Mouse (Mus musculus) embryonic facial prominence, embryonic 10.5 days (tissue): ENCODE results near the gene Lin7c. TPM values are rescaled to one million over a fixed set of nuclear protein-coding genes. Genes with fewer than 3 reads are reported as not detected.
A peak's percentile ranks its signal among the peaks of the same experiment; 100 is the strongest.

ENCODE experiments used
- DNase-seq: peaks from one replicate; pipeline ENCODE4 v3.0.0-alpha.2; 2017; ENCODE audit warnings: low spot score
- H3K27ac ChIP-seq: fragments of 300-500 bp; sonication (generic); replicated peaks from 2 replicates; pipeline ENCODE4 v1.5.1; 2016; ENCODE audit warnings: mild to moderate bottlenecking
- H3K27me3 ChIP-seq: fragments of 300-500 bp; sonication (generic); replicated peaks from 2 replicates; pipeline ENCODE4 v1.6.1; 2016; ENCODE audit warnings: low read depth, mild to moderate bottlenecking; ENCODE audit not compliant: poor library complexity, severe bottlenecking
- H3K36me3 ChIP-seq: fragments of 300-500 bp; sonication (generic); replicated peaks from 2 replicates; pipeline ENCODE4 v1.6.1; 2016; ENCODE audit warnings: mild to moderate bottlenecking, moderate library complexity
- H3K4me1 ChIP-seq: fragments of 300-500 bp; sonication (generic); 2 replicates; pipeline ENCODE4 v1.6.1; 2016
- H3K4me3 ChIP-seq: fragments of 300-500 bp; sonication (generic); 2 replicates; pipeline ENCODE4 v1.5.1; 2016; ENCODE audit warnings: mild to moderate bottlenecking, moderate library complexity
- H3K9me3 ChIP-seq: fragments of 300-500 bp; sonication (generic); 2 replicates; pipeline ENCODE4 v1.6.1; 2016; ENCODE audit warnings: mild to moderate bottlenecking
- WGBS: fragments of 180-500 bp; shearing (Covaris S2); methylation state at CpG from one replicate; pipeline ENCODE4 v1.1.7; 2016; 5-methylcytosine and 5-hydroxymethylcytosine counted together
- polyA plus RNA-seq: library from polyadenylated mRNA; unstranded; fragments of >200 nt; fragmentation: Nextera tagmentation; extraction: Ambion mirVana; gene quantifications from 2 replicates; pipeline ENCODE4 v1.2.1, GENCODE M21; 2016

Gene Lin7c
- polyA plus RNA-seq, 1 experiment from 2014 or later = 77.9 TPM

- Histone ChIP-seq H3K27ac (peak overlapping the region; percentile 94), H3K36me3 (no peaks in the 10 kb centered on the region; the same call in 1 of the 2 replicates), H3K4me3 (peak overlapping the region; percentile 90), H3K27me3 (no peaks in the 10 kb centered on the region), H3K9me3 (no peaks in the 10 kb centered on the region), H3K4me1 (peaks cover 43% of the 10 kb centered on the region)
- WGBS = 6% methylated on average over 22 of the region's 22 CpGs
- DNase-seq = peak; percentile 58
Measured at GRCm38 (mm10) chr2:109918592-109919262, 28.1 kb downstream of the Lin7c start.

- Histone ChIP-seq H3K4me1 (peaks cover 43% of the 10 kb centered on the region), H3K9me3 (no peaks in the 10 kb centered on the region), H3K4me3 (peak overlapping the region; percentile 90), H3K27me3 (no peaks in the 10 kb centered on the region), H3K27ac (no peak overlapping the region), H3K36me3 (peaks cover under 1% of the 10 kb centered on the region; the same call in 1 of the 2 replicates)
- WGBS = 77% methylated on average over 7 of the region's 7 CpGs
- DNase-seq = no peak
Measured at GRCm38 (mm10) chr2:109920471-109920870, 29.8 kb downstream of the Lin7c start.

DNA sequence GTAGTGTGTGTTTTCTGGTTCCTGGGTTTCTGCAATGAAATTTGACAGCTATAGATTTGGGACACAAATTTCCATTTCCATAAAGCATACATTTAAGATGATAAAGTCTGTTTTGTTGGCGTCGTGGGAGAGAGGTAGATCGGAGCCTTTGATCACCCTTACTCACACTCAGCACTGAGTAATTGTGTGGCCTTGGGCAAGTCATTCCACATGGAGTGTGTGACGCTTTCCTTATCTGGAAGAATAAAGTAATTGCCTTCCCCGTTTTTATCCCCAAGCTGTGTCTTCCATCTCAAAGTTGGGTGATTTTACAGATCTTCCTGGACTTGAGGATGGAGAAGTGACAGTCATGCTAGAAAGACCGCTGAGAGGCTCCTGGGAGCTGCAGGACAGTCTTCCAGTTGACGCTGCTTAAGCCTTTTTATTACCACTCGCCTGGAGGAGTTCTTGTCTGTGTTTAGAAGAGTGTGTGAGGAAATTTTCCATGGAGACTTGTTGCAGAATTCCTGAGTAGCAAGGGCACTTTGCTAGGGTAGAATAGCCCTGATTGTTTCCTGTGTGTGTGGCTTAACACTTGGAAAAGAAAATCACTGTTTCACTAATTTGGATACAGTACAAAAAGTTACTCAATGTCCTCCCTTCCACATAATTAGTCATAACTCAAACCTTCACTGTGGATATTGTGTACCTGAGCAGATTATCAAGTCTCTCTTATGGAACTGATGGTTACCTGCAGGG lies 30.8 kb downstream of the Lin7c start:
- Histone ChIP-seq H3K4me1 (peaks cover 43% of the 10 kb centered on the region), H3K4me3 (no peak overlapping the region; the same call in 1 of the 2 replicates), H3K9me3 (no peaks in the 10 kb centered on the region), H3K27me3 (no peaks in the 10 kb centered on the region), H3K27ac (no peak overlapping the region), H3K36me3 (peaks cover 10% of the 10 kb centered on the region)
- no peak for DNase-seq
- 70% methylated on average over 8 of the region's 8 CpGs for WGBS

GRCm38 (mm10) chr2:109922306-109922705 lies 31.7 kb downstream of the Lin7c start:
- H3K27me3 ChIP-seq = no peaks in the 10 kb centered on the region

GRCm38 (mm10) chr2:109923031-109923430 lies 32.4 kb downstream of the Lin7c start:
- peaks cover 40% of the 10 kb centered on the region for H3K4me1 ChIP-seq
- no peaks in the 10 kb centered on the region for H3K27me3 ChIP-seq
- no peak overlapping the region for H3K27ac ChIP-seq
- no peak overlapping the region for H3K4me3 ChIP-seq
- no peaks in the 10 kb centered on the region for H3K9me3 ChIP-seq
- H3K36me3 ChIP-seq = peaks cover 11% of the 10 kb centered on the region
- no peak for DNase-seq
- WGBS = 86% methylated on average over 3 of the region's 3 CpGs

More at GRCm38 (mm10) chr2:109922306-109922705, 31.7 kb downstream of the Lin7c start:
- Histone ChIP-seq H3K4me3 (no peak overlapping the region), H3K9me3 (no peaks in the 10 kb centered on the region), H3K27ac (no peak overlapping the region), H3K4me1 (peaks cover 37% of the 10 kb centered on the region), H3K36me3 (peaks cover 11% of the 10 kb centered on the region)
- no peak for DNase-seq
- 86% methylated on average over 3 of the region's 3 CpGs for WGBS

- H3K36me3 ChIP-seq = peaks cover 11% of the 10 kb centered on the region
- H3K9me3 ChIP-seq = no peaks in the 10 kb centered on the region
- no peak overlapping the region for H3K27ac ChIP-seq
- 92% methylated on average over 3 of the region's 3 CpGs for WGBS
- peaks cover 36% of the 10 kb centered on the region for H3K4me1 ChIP-seq
- DNase-seq = no peak
- H3K4me3 ChIP-seq = no peak overlapping the region
- no peaks in the 10 kb centered on the region for H3K27me3 ChIP-seq
Measured at GRCm38 (mm10) chr2:109923945-109924344, 33.3 kb downstream of the Lin7c start.

- H3K9me3 ChIP-seq = no peaks in the 10 kb centered on the region
- DNase-seq = no peak
- H3K4me3 ChIP-seq = no peak overlapping the region
- WGBS = 89% methylated on average over 4 of the region's 4 CpGs
- H3K4me1 ChIP-seq = peaks cover 22% of the 10 kb centered on the region
- peaks cover 15% of the 10 kb centered on the region for H3K36me3 ChIP-seq
- no peaks in the 10 kb centered on the region for H3K27me3 ChIP-seq
- no peak overlapping the region for H3K27ac ChIP-seq
Measured at GRCm38 (mm10) chr2:109926984-109927383, 36.3 kb downstream of the Lin7c start.

DNA sequence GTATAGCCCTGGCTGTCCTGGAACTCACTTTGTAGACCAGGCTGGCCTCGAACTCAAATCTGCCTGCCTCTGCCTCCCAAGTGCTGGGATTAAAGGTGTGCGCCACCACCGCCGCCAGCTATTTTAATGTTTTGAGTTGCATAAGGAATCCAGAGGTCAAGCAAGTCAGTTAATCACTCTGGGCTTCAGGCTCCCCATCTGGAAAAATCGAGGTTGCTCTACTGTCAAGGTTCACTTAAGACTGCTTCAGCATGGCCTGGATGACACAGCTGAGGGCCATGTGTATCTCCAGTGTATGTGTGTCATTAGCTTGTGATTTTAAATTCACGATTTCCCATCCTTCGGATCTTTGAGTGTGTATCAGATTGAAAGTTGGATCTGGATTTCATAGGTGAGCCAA lies 36.8 kb downstream of the Lin7c start:
- no peak for DNase-seq
- WGBS = 86% methylated on average over 7 of the region's 7 CpGs
- Histone ChIP-seq H3K4me3 (no peak overlapping the region), H3K4me1 (peaks cover 27% of the 10 kb centered on the region), H3K27me3 (no peaks in the 10 kb centered on the region), H3K9me3 (no peaks in the 10 kb centered on the region), H3K27ac (no peak overlapping the region), H3K36me3 (peaks cover 15% of the 10 kb centered on the region)

GRCm38 (mm10) chr2:109927876-109928275 lies 37.2 kb downstream of the Lin7c start:
- no peak for DNase-seq
- H3K4me1 ChIP-seq = peaks cover 31% of the 10 kb centered on the region
- H3K4me3 ChIP-seq = no peak overlapping the region
- H3K27ac ChIP-seq = no peak overlapping the region
- H3K27me3 ChIP-seq = no peaks in the 10 kb centered on the region
- H3K36me3 ChIP-seq = peaks cover 15% of the 10 kb centered on the region
- H3K9me3 ChIP-seq = no peaks in the 10 kb centered on the region

GRCm38 (mm10) chr2:109928791-109929190 lies 38.1 kb downstream of the Lin7c start:
- no peak for DNase-seq
- Histone ChIP-seq H3K4me3 (no peak overlapping the region), H3K27me3 (no peaks in the 10 kb centered on the region), H3K9me3 (no peaks in the 10 kb centered on the region), H3K27ac (no peak overlapping the region), H3K36me3 (peaks cover 15% of the 10 kb centered on the region), H3K4me1 (peaks cover 40% of the 10 kb centered on the region)
- 73% methylated on average over 4 of the region's 4 CpGs for WGBS

DNA sequence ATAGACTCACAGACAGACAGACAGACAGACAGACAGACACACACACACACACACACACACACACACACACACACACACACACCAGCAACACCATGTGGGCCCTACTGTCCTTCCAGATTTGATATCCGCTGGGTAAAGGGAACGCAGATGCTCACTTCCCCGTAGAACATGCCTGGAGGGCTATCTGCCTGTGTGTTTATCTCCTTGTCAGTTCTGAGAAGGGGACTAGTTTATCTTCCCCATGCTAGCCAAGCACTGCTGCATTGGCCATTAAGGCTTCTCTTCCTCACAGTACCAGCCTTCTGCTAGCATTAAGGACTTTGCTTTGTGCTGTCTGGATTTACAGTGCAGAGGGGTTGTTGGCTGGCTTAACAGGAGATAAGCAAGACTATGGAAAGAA lies 38.6 kb downstream of the Lin7c start:
- H3K4me1 ChIP-seq = peaks cover 43% of the 10 kb centered on the region
- DNase-seq = no peak
- H3K27me3 ChIP-seq = no peaks in the 10 kb centered on the region
- H3K9me3 ChIP-seq = no peaks in the 10 kb centered on the region
- no peak overlapping the region for H3K4me3 ChIP-seq
- 34% methylated on average over 3 of the region's 3 CpGs for WGBS
- peaks cover 15% of the 10 kb centered on the region for H3K36me3 ChIP-seq
- peak overlapping the region; percentile 51 for H3K27ac ChIP-seq

- Histone ChIP-seq H3K27ac (no peak overlapping the region), H3K27me3 (no peaks in the 10 kb centered on the region; the same call in 1 of the 2 replicates), H3K4me1 (peaks cover 45% of the 10 kb centered on the region), H3K36me3 (peaks cover 19% of the 10 kb centered on the region), H3K9me3 (no peaks in the 10 kb centered on the region), H3K4me3 (no peak overlapping the region)
- 92% methylated on average over 5 of the region's 5 CpGs for WGBS
- DNase-seq = no peak
Measured at GRCm38 (mm10) chr2:109930366-109930765, 39.7 kb downstream of the Lin7c start.

GRCm38 (mm10) chr2:109930771-109931170 lies 40.1 kb downstream of the Lin7c start:
- Histone ChIP-seq H3K27ac (no peak overlapping the region), H3K27me3 (no peaks in the 10 kb centered on the region; the same call in 1 of the 2 replicates), H3K36me3 (peaks cover 16% of the 10 kb centered on the region), H3K9me3 (no peaks in the 10 kb centered on the region), H3K4me3 (no peak overlapping the region), H3K4me1 (peaks cover 49% of the 10 kb centered on the region)
- 91% methylated on average over 4 of the region's 4 CpGs for WGBS
- no peak for DNase-seq
